ENCODE assay signal across 32 mouse cellular contexts in the genomic region with DNA sequence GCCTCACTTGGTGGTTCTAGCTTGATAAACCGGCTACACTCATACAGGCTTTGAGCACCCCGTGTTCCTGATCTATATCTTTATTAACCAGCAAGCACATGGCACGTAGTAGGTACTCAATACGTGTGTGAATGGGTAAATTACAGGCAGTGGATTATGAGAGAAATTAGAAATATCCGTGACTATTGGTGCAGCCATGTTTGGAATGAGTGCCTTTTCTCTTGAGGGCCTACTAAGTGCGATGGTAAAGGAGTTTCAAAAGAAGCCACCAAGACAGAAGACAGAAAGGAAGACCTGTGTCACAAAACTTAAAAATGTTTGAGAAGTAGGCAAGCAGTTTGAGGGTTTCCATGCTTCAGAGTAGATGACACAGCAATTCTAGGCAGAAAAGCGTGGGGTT.
"Had no signal": no experiment of that assay in that cellular context is flagged by ENCODE, and none has a peak within 500 bp of the region (broad histone marks: within the 10 kb centered on the region; RNA-seq: fewer than 3 reads in every experiment).

No protein-coding gene starts in this region.

- H3K4me3 ChIP-seq: limb, embryonic 10.5 days; limb, embryonic 12.5 days; limb, embryonic 13.5 days; limb, embryonic 15.5 days; liver, embryonic 12.5 days; liver, embryonic 13.5 days; liver, embryonic 15.5 days; lung, embryonic 15.5 days; megakaryocyte, embryonic 14.5 days; midbrain, embryonic 10.5 days; midbrain, embryonic 12.5 days; midbrain, embryonic 13.5 days; myocyte; neural tube, embryonic 12.5 days; neural tube, embryonic 13.5 days had no signal

- H3K9me3 ChIP-seq: limb, embryonic 10.5 days; limb, embryonic 12.5 days; limb, embryonic 13.5 days; limb, embryonic 15.5 days; liver, embryonic 12.5 days; liver, embryonic 13.5 days; liver, embryonic 15.5 days; lung, embryonic 15.5 days; megakaryocyte, embryonic 14.5 days; midbrain, embryonic 10.5 days; midbrain, embryonic 12.5 days; midbrain, embryonic 13.5 days; neural tube, embryonic 12.5 days; neural tube, embryonic 13.5 days had no signal

- H3K27ac ChIP-seq: limb, embryonic 10.5 days; limb, embryonic 12.5 days; limb, embryonic 13.5 days; limb, embryonic 15.5 days; liver, embryonic 12.5 days; liver, embryonic 13.5 days; liver, embryonic 14.5 days; liver, embryonic 15.5 days; lung, embryonic 15.5 days; macrophage; midbrain, embryonic 10.5 days; midbrain, embryonic 12.5 days; midbrain, embryonic 13.5 days; neural tube, embryonic 12.5 days; neural tube, embryonic 13.5 days had no signal

- ATAC-seq: liver, embryonic 12.5 days; liver, postnatal 0 days; lung, postnatal 0 days; midbrain, embryonic 13.5 days; midbrain, embryonic 16.5 days had no signal

- H3K36me3 ChIP-seq: limb, embryonic 10.5 days; limb, embryonic 12.5 days; limb, embryonic 13.5 days; limb, embryonic 15.5 days; liver, embryonic 12.5 days; liver, embryonic 13.5 days; liver, embryonic 15.5 days; lung, embryonic 15.5 days; midbrain, embryonic 10.5 days; midbrain, embryonic 12.5 days; midbrain, embryonic 13.5 days; neural tube, embryonic 12.5 days; neural tube, embryonic 13.5 days had no signal

- H3K4me2 ChIP-seq: limb, embryonic 12.5 days; limb, embryonic 13.5 days; limb, embryonic 15.5 days; liver, embryonic 11.5 days; liver, embryonic 12.5 days; liver, embryonic 13.5 days; liver, embryonic 15.5 days; lung, embryonic 14.5 days; lung, embryonic 15.5 days; midbrain, embryonic 11.5 days; midbrain, embryonic 12.5 days; midbrain, embryonic 13.5 days; neural tube, embryonic 12.5 days; neural tube, embryonic 13.5 days had no signal

- H3K27me3 ChIP-seq: limb, embryonic 12.5 days; limb, embryonic 13.5 days; limb, embryonic 15.5 days; liver, embryonic 12.5 days; liver, embryonic 13.5 days; liver, embryonic 15.5 days; lung, embryonic 15.5 days; megakaryocyte, embryonic 14.5 days; midbrain, embryonic 12.5 days; midbrain, embryonic 13.5 days; neural tube, embryonic 12.5 days; neural tube, embryonic 13.5 days had no signal

- DNase-seq: left cerebral cortex, postnatal 4 days; liver; liver, embryonic 13.5 days; liver, postnatal 0 days; lung, adult 18-20 months; lung, adult 2 months; lung, embryonic 14.5 days; lung, postnatal 10 days; lung, postnatal 14 days; lung, postnatal 36 days; lung, postnatal 4 days; midbrain, embryonic 14.5 days had no signal

- H3K9ac ChIP-seq: limb, embryonic 12.5 days; limb, embryonic 13.5 days; limb, embryonic 15.5 days; liver, embryonic 12.5 days; liver, embryonic 13.5 days; liver, embryonic 14.5 days; liver, embryonic 15.5 days; liver, postnatal 0 days; lung, embryonic 14.5 days; lung, embryonic 15.5 days; midbrain, embryonic 12.5 days; midbrain, embryonic 13.5 days; neural tube, embryonic 12.5 days; neural tube, embryonic 13.5 days had no signal
